Mouse (Mus musculus) right cerebral cortex, adult 2 months (tissue): ENCODE data around the gene Snx15.

Source experiments
- DNase-seq, 2 experiments: peaks; one replicate each; pipeline ENCODE4 v3.0.0; 2021 to 2022; ENCODE audit warnings: low spot score in 2 of 2

Gene Snx15

GRCm38 (mm10) chr19:6071261-6071660, 56.8 kb downstream of the Snx15 start:
- DNase-seq: no peak

DNA sequence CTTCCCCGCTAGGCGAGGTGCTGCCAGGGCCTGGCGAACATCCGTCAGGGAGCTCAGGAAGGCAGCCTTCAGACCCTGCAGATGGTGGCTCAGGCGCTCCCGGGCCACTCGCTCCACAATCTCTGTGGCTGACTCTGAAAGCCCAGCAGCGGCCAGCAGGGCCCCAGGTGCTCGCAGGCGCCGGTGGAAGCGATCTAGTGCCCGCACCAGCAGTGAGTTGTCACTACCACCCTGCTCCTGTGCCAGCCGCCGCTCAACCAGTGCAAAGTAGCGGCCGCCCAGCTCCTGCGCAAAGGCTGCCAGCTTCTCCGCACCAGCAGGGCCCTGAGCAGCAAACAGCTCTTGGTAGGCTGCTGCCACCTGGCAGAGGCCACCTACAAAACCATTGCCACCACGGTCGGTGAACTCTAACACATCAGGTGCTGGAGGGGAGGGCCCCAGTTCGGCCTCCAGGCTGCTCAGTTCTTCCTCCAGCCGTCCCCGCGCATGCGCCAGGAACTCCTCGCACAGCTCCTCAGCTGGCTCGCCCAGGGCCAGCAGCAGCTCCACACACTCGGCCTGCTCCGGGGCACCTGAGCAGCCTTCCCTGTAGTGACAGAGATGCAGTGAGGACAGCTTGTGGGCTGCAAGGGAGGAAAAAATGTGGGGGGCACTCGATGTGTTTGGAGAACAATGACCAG, 57.4 kb downstream of the Snx15 start:
- DNase-seq: no peak

DNA sequence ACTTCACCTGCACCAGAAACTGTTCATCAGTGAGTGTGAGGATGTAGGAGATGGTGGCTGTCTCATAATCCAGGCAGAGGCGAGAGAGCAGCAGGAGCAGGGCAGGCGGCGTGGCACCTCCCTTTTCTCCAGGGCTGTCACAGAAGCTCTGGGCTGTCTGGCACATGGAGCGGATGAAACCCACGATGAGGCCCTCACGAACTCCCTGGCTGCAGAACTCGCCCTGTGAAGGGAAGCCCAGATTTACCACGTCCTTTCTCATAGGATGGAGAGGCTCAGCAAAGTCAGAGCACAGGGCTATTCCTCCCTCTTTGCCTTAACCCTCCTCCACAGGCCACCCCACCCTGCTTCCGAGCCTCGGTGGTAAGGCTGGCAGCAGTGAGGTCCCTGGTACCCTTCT, 58.3 kb downstream of the Snx15 start:
- no peak for DNase-seq
